15 mouse cellular contexts compared by ENCODE assay signal in genomic region chr10:38010452-38010851, GRCm38 (mm10).
"Had no signal": no experiment of that assay in that cellular context is flagged by ENCODE, and none has a peak within 500 bp of the region (broad histone marks: within the 10 kb centered on the region; RNA-seq: fewer than 3 reads in every experiment).

No protein-coding gene starts in this region.

- ATAC-seq: midbrain, embryonic 15.5 days had no signal

- H3K4me1 ChIP-seq: limb, embryonic 13.5 days; liver, embryonic 15.5 days; megakaryocyte, embryonic 14.5 days; midbrain, embryonic 15.5 days; neural tube, embryonic 12.5 days had no signal

- H3K4me2 ChIP-seq: limb, embryonic 13.5 days; liver, embryonic 11.5 days; liver, embryonic 15.5 days; midbrain, embryonic 11.5 days; midbrain, embryonic 15.5 days; neural tube, embryonic 12.5 days had no signal

- H3K4me3 ChIP-seq: limb, embryonic 13.5 days; liver, embryonic 15.5 days; megakaryocyte, embryonic 14.5 days; midbrain, embryonic 15.5 days; neural tube, embryonic 12.5 days had no signal

- H3K9ac ChIP-seq: limb, embryonic 13.5 days; liver, embryonic 15.5 days; midbrain, embryonic 15.5 days; neural tube, embryonic 12.5 days had no signal

- DNase-seq: kidney, adult 8-10 months; kidney, postnatal 25 days; layer of hippocampus, adult 9-11 months; layer of hippocampus, postnatal 36 days; lung, postnatal 14 days; thymus, adult 18-20 months; thymus, postnatal 14 days had no signal

- H3K27me3 ChIP-seq: limb, embryonic 13.5 days; liver, embryonic 15.5 days; megakaryocyte, embryonic 14.5 days; midbrain, embryonic 15.5 days; neural tube, embryonic 12.5 days had no signal

- H3K36me3 ChIP-seq: limb, embryonic 13.5 days; liver, embryonic 15.5 days; midbrain, embryonic 15.5 days; neural tube, embryonic 12.5 days had no signal

- H3K27ac ChIP-seq: limb, embryonic 13.5 days; liver, embryonic 15.5 days; macrophage; midbrain, embryonic 15.5 days; neural tube, embryonic 12.5 days had no signal

- H3K9me3 ChIP-seq: limb, embryonic 13.5 days; liver, embryonic 15.5 days; megakaryocyte, embryonic 14.5 days; midbrain, embryonic 15.5 days; neural tube, embryonic 12.5 days had no signal
